Mouse (Mus musculus): ENCODE results near the gene Serpina3j. TPM values are rescaled to one million over a fixed set of nuclear protein-coding genes. Genes with fewer than 3 reads are reported as not detected.
"Not testable (repeated sequence)": the region's sequence is repeated elsewhere in the genome, so short reads cannot be mapped to it uniquely, and the experiment has no call there.

Serpina3j gene
- not detected in 2 replicates for polyA plus RNA-seq (2016; fragmentation: Nextera tagmentation; extraction: Ambion mirVana)

DNA sequence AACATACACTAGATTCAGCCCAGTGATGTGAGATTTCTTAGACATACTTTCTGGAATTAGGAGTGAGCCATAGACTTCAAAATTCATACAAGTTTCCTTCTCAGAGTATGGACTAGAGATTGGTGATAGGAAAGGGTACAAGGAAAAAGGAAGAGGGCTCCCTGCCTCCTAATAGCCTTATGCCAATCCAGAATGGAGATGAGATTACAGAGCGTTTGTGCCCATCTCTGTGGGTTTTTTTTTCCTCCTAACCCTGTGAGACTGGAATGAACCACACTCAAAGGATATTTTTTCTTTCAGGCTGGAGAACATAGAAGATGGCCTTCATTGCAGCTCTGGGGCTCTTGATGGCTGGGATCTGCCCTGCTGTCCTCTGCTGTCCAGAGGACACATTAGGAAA, at the start of gene Serpina3j:
Gene Serpina3j, plus strand, starts transcription at position 301 of the 400 bp plus-strand sequence.
- Histone ChIP-seq H3K9me3 (0 out of 2 replicates have a peak, but pooled peaks cover 3% of the 10 kb centered on the region), H3K4me1 (no peaks in the 10 kb centered on the region), H3K27ac (replicated peaks) (no peak within 1 kb of the TSS), H3K9ac (replicated peaks) (no peak within 1 kb of the TSS), H3K4me2 (replicated peaks) (no peak within 1 kb of the TSS), H3K36me3 (no peaks in the 10 kb centered on the region), H3K4me3 (no peak within 1 kb of the TSS), H3K27me3 (no peaks in the 10 kb centered on the region)
- 88% methylated on average over 1 of the region's 1 CpGs for WGBS
- ATAC-seq (ENCODE audit: low FRiP score, low read depth), result no peak

DNA sequence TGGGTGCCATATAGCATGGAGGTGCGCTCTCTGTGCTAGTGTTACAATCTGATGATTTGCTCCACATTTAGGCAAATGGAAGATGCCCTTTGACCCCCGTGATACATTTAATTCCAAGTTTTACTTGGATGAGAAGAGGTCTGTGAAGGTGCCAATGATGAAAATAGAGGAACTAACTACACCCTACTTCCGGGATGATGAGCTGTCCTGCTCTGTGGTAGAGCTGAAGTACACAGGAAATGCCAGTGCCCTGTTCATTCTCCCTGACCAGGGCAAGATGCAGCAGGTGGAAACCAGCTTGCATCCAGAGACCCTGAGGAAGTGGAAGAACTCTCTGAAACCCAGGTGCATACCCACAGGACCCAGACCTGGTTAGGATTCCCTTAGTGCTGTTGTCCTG, 48.0 kb upstream of the Serpina3j start:
- no peak for ATAC-seq (ENCODE audit: low FRiP score, low read depth)
- no peaks in the 10 kb centered on the region for H3K27me3 ChIP-seq

DNA sequence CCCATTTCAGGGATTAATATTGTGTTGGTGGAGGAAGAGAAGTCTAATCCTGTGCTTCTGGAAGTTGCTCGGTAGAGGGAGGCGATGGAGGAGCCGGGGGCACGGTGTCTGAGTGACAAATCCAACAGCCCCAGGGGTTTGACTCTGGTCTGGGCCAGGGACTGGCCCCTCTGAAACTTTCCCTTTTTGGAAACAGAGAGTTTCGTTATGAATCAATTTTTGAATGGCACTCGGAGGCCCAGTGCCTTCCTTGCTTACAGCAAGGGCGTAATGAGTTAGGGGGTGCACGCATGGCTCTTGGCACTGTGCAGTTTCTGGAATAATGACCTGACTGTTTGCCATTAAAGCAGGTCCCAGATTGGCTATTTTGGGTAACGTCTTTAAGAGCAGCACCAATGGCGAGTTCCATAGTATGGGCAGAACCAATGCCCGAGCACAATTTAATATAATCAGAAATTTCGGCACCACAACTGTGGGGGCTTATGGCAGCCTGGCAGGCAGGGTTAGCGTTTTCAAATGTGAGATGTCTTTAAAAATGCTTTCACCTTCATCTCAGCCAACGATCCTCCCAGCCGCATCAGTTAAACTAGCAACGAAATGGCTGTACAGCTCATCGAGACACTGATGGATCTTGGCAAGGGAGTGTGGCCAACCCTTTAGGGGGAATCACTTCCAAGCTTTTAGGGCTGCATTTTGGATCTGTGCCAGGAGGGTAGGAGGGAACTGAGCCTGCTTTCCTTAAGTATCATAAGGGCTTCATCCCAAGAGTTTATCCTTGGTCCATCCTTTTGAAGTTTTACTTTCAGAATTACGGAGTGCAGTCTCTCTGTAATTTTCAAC, 35.9 kb upstream of the Serpina3j start:
- Histone ChIP-seq H3K9me3 (0 out of 2 replicates have a peak, but pooled peaks cover 2% of the 10 kb centered on the region), H3K9ac (replicated peaks) (no peak overlapping the region), H3K36me3 (no peaks in the 10 kb centered on the region), H3K4me1 (no peaks in the 10 kb centered on the region), H3K27me3 (no peaks in the 10 kb centered on the region), H3K4me3 (no peak overlapping the region), H3K27ac (replicated peaks) (no peak overlapping the region), H3K4me2 (replicated peaks) (no peak overlapping the region)
- WGBS, result 89% methylated on average over 18 of the region's 18 CpGs
- peak; percentile 61 for ATAC-seq (ENCODE audit: low FRiP score, low read depth)

More for the DNA sequence above, 48.0 kb upstream of the Serpina3j start:
- Histone ChIP-seq H3K36me3 (no peaks in the 10 kb centered on the region), H3K4me3 (no peak overlapping the region), H3K9ac (replicated peaks) (no peak overlapping the region), H3K9me3 (no peaks in the 10 kb centered on the region), H3K27ac (replicated peaks) (no peak overlapping the region), H3K4me1 (0 out of 2 replicates have a peak, but pooled peaks cover 3% of the 10 kb centered on the region), H3K4me2 (replicated peaks) (no peak overlapping the region)
- WGBS, result 78% methylated on average over 3 of the region's 3 CpGs

DNA sequence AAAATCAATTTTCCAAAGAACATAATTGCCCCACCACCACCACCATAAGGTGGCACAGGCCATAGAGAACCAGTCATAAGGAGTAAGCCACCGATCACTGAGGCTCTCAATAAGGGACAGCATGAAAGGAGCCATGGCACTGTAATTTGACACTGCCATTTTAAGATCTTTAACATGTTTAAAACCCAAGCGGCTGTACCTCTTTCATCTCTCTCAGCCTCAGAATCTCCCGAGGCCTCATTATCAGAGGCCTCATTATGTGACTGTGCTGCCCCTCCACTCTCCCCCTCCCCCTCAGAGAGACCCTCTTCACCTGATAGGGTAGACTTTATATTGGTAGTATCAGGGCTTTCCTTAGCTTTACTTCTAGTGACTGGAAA, 35.3 kb upstream of the Serpina3j start:
- Histone ChIP-seq H3K36me3 (no peaks in the 10 kb centered on the region), H3K4me2 (replicated peaks) (no peak overlapping the region), H3K9ac (replicated peaks) (no peak overlapping the region), H3K4me3 (no peak overlapping the region), H3K27ac (replicated peaks) (no peak overlapping the region), H3K4me1 (no peaks in the 10 kb centered on the region), H3K9me3 (0 out of 2 replicates have a peak, but pooled peaks cover 2% of the 10 kb centered on the region), H3K27me3 (no peaks in the 10 kb centered on the region)
- peak; percentile 88 for ATAC-seq (ENCODE audit: low FRiP score, low read depth)
- WGBS, result 8% methylated on average over 3 of the region's 3 CpGs

DNA sequence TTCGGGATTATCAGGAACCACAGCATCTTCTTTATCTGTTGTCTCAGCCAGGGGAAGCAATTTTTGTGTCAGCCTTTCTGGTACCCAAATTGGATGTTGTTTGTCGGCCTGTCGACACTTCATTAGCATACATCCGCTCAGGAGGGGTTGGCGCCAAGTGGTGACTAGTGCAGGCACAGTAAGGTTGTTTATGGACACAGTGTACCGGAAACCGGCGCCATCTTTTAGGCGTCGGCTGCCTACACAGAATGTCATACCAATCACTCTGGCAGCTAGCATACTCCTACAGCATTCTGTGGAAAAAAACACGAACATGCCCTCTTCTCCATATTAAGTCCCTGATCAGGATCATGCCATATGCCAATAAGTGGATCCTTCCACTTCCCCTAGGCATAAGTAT, 31.0 kb upstream of the Serpina3j start:
- H3K27me3 ChIP-seq, result no peaks in the 10 kb centered on the region
- H3K27ac ChIP-seq (replicated peaks), result no peak overlapping the region
- 0 out of 2 replicates have a peak, but pooled peaks cover 2% of the 10 kb centered on the region for H3K9me3 ChIP-seq
- H3K4me3 ChIP-seq, result no peak overlapping the region
- no peaks in the 10 kb centered on the region for H3K4me1 ChIP-seq
- no peaks in the 10 kb centered on the region for H3K36me3 ChIP-seq
- ATAC-seq (ENCODE audit: low FRiP score, low read depth), result no peak
- no peak overlapping the region for H3K9ac ChIP-seq (replicated peaks)
- 91% methylated on average over 11 of the region's 11 CpGs for WGBS
- no peak overlapping the region for H3K4me2 ChIP-seq (replicated peaks)

DNA sequence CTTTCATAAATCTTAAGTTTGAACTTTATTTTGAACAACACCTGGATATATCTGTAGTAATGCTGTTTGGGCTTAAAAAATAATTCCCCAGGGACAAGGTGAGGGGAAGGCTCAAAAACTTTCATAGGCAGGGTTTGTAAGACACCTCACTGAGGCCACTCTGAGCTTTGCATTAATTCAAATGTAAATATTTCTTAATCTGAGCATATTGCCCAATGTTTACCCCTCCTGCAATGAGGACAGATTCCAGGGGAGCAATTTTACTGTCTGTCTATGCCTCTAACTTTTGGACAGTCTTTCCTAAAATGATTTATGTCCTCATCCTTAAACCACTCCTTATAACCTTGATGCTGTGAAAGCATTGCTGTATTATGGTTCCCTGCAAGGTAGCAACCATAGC, 26.0 kb upstream of the Serpina3j start:
- Histone ChIP-seq H3K36me3 (no peaks in the 10 kb centered on the region), H3K9ac (replicated peaks) (no peak overlapping the region), H3K4me2 (replicated peaks) (no peak overlapping the region), H3K27me3 (no peaks in the 10 kb centered on the region), H3K4me3 (no peak overlapping the region), H3K27ac (replicated peaks) (no peak overlapping the region), H3K9me3 (no peaks in the 10 kb centered on the region), H3K4me1 (no peaks in the 10 kb centered on the region)
- no peak for ATAC-seq (ENCODE audit: low FRiP score, low read depth)

DNA sequence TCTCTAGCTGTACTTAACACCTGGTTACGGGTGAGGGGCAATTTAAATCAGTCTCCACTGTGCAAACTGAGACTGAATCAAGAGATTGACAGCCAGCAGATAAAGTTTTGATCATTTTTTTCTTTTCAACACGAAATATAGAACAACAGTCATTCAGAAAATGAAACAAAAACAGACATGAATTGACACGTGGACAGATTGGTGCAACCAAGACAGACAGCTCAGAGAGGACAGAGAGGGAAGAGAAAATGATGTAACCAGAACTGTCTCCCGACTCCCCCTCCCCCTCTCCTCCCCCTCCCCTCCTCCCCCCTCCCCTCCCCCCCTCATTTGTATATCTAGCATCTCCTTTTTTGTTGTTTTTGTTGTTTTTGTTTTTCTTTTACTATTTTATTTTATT, 24.5 kb upstream of the Serpina3j start:
- Histone ChIP-seq H3K27me3 (no peaks in the 10 kb centered on the region), H3K4me3 (no peak overlapping the region), H3K4me1 (no peaks in the 10 kb centered on the region), H3K36me3 (no peaks in the 10 kb centered on the region), H3K27ac (replicated peaks) (no peak overlapping the region), H3K4me2 (replicated peaks) (no peak overlapping the region), H3K9me3 (no peaks in the 10 kb centered on the region), H3K9ac (replicated peaks) (no peak overlapping the region)
- WGBS, result 63% methylated on average over 4 of the region's 4 CpGs
- no peak for ATAC-seq (ENCODE audit: low FRiP score, low read depth)

DNA sequence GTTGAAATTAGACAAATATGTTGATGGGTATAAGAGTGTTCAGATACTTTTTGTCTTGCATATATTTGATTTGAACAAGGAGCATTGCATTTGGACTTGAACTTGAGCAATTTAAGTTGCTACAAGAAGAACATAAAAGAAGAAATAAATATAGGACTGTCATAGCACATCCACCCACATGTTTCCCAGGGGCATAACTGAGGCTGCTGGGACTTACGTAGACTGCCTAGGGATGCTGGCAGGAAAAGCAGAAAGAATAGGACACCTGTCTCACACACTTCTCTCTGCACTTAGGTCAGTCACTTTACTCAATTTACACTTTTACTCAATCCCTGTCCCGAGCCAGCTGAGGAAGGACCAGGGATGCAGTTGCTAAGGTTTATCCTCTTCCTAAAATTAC, 20.4 kb upstream of the Serpina3j start:
- H3K4me1 ChIP-seq, result no peaks in the 10 kb centered on the region
- H3K27me3 ChIP-seq, result no peaks in the 10 kb centered on the region
- no peak overlapping the region for H3K9ac ChIP-seq (replicated peaks)
- no peaks in the 10 kb centered on the region for H3K9me3 ChIP-seq
- H3K27ac ChIP-seq (replicated peaks), result no peak overlapping the region
- ATAC-seq (ENCODE audit: low FRiP score, low read depth), result no peak
- H3K36me3 ChIP-seq, result no peaks in the 10 kb centered on the region
- no peak overlapping the region for H3K4me2 ChIP-seq (replicated peaks)
- WGBS, result 96% methylated on average over 2 of the region's 2 CpGs
- H3K4me3 ChIP-seq, result no peak overlapping the region

DNA sequence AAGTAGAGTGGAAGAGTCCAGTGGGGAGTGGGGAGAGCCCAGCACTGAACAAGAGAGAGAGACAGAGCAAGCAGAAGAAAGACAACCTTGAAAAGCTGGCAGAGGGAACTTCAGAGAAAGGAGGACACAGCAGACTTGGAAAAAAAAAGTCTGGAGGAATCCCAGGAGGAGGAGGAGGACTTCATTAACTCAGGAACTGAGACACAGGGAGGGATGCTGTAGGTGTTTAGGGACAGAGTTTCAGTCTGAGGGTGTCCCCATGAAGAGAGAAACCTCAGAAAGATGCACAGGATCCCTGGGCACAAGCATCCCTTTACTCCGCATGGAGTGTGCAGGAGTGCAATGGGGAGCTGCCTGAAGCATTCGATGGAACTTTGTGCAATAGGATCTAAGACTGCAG, 16.3 kb upstream of the Serpina3j start:
- Histone ChIP-seq H3K27ac (replicated peaks) (no peak overlapping the region), H3K27me3 (no peaks in the 10 kb centered on the region), H3K4me3 (no peak overlapping the region), H3K4me2 (replicated peaks) (no peak overlapping the region), H3K4me1 (no peaks in the 10 kb centered on the region), H3K36me3 (no peaks in the 10 kb centered on the region), H3K9me3 (no peaks in the 10 kb centered on the region), H3K9ac (replicated peaks) (no peak overlapping the region)
- 90% methylated on average over 2 of the region's 2 CpGs for WGBS
- ATAC-seq (ENCODE audit: low FRiP score, low read depth), result no peak

DNA sequence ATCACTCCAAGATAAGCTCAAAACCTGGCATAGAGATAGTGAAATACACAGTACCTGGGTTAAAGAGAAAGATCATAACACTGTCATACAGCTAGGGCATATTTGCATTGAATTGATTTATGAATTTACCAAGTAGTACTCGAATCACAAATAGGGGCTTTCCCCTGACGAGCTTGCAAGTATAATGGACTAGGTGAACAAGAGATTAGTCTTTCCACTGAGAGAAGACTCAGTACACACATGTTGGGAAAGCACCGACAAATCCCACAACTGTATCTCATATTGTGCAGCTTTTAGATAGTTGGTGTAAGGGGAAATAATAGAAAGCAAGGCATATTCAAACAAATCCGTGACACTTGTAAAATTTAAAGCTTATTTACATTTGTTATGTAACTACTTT, 8.4 kb upstream of the Serpina3j start:
- no peak overlapping the region for H3K27ac ChIP-seq (replicated peaks)
- WGBS, result 87% methylated on average over 4 of the region's 4 CpGs
- H3K27me3 ChIP-seq, result no peaks in the 10 kb centered on the region
- H3K4me3 ChIP-seq, result no peak overlapping the region
- H3K36me3 ChIP-seq, result no peaks in the 10 kb centered on the region
- no peak overlapping the region for H3K9ac ChIP-seq (replicated peaks)
- ATAC-seq (ENCODE audit: low FRiP score, low read depth), result no peak
- 0 out of 2 replicates have a peak, but pooled peaks cover 3% of the 10 kb centered on the region for H3K9me3 ChIP-seq
- H3K4me1 ChIP-seq, result no peaks in the 10 kb centered on the region
- no peak overlapping the region for H3K4me2 ChIP-seq (replicated peaks)

DNA sequence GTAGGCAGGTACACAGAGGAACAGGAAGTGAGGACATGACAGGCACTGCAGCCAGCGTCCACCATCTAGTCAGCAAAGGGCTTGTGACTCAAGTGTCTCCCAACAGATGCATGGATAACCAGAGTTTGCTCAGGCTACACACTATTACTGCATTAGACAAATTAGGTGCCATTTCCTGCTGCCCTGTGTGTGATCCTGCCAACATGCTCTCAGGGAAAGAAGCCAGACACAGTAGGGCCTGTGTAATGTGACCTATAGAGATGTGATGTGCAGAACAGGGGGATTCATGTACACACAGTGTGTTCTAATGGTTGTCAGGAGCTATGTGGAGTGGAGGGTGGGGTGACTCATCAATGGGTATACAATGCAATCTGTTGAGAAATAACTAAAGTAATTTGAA, 8.1 kb downstream of the Serpina3j start:
- no peaks in the 10 kb centered on the region for H3K4me1 ChIP-seq
- no peaks in the 10 kb centered on the region for H3K36me3 ChIP-seq
- no peak overlapping the region for H3K4me3 ChIP-seq
- H3K27me3 ChIP-seq, result no peaks in the 10 kb centered on the region
- H3K4me2 ChIP-seq (replicated peaks), result no peak overlapping the region
- H3K27ac ChIP-seq (replicated peaks), result no peak overlapping the region
- 87% methylated on average over 1 of the region's 1 CpGs for WGBS
- ATAC-seq (ENCODE audit: low FRiP score, low read depth), result no peak
- H3K9ac ChIP-seq (replicated peaks), result no peak overlapping the region
- no peaks in the 10 kb centered on the region for H3K9me3 ChIP-seq

DNA sequence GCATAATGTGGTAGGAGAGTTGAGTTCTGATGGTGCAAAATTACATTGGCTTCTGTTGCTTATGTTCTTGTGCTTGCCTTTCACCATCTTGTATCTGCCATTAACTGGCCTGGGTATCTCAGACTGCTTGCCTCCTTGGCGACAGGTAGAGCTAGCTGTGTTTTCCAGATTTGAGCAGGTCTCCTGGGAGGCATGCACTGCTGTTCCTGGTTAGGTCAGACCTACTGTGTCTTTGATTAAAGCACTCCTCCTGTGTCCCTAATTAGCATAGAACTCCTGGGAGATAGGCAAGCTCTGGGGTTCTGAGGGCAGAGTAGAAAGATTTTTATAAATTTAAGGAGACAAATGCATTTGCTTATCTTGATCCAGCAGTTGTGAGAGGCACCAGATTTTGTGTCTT, 17.3 kb downstream of the Serpina3j start:
- 38% methylated on average over 1 of the region's 1 CpGs for WGBS
- H3K36me3 ChIP-seq, result no peaks in the 10 kb centered on the region
- H3K9ac ChIP-seq (replicated peaks), result no peak overlapping the region
- H3K4me1 ChIP-seq, result no peaks in the 10 kb centered on the region
- H3K4me2 ChIP-seq (replicated peaks), result no peak overlapping the region
- ATAC-seq (ENCODE audit: low FRiP score, low read depth), result no peak
- H3K4me3 ChIP-seq, result no peak overlapping the region
- no peak overlapping the region for H3K27ac ChIP-seq (replicated peaks)
- H3K27me3 ChIP-seq, result no peaks in the 10 kb centered on the region
- H3K9me3 ChIP-seq, result no peaks in the 10 kb centered on the region

DNA sequence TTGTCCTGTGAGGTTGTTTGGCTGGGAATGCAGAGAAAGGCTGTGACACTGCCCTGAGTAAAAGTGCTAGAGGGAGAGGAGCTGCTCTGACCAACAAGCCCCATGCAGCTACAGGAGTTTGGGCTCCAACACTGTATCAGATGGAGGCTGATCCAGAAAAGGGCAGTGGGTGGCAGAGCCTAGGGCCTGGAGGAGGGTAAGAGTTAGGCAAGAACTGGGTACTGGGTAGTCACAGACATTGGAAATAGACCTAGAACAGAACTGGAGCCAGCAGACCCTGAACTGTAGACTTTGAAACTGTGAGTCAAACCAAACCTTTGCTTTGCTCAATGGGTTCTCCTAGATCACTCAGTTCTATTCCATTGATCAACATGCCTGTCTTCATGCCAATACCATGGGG, 22.5 kb downstream of the Serpina3j start:
- H3K4me1 ChIP-seq; H3K4me3 ChIP-seq; H3K9me3 ChIP-seq; ATAC-seq (ENCODE audit: low FRiP score, low read depth); H3K27me3 ChIP-seq; H3K27ac ChIP-seq (replicated peaks); H3K4me2 ChIP-seq (replicated peaks); H3K36me3 ChIP-seq; H3K9ac ChIP-seq (replicated peaks): not testable (repeated sequence)

All from midbrain, embryonic 12.5 days (tissue).